Mouse (Mus musculus) E14TG2a.4 (cell line): ENCODE data around the gene Naa20.

Experiments used
- CTCF ChIP-seq: conservative IDR thresholded peaks from 2 replicates; pipeline ENCODE4 v1.5.1; 2014; ENCODE audit warnings: low read length
- POU5F1 ChIP-seq: IDR thresholded peaks from 2 replicates; pipeline ENCODE4 v1.6.1; 2014; ENCODE audit warnings: low read length, borderline replicate concordance

DNA sequence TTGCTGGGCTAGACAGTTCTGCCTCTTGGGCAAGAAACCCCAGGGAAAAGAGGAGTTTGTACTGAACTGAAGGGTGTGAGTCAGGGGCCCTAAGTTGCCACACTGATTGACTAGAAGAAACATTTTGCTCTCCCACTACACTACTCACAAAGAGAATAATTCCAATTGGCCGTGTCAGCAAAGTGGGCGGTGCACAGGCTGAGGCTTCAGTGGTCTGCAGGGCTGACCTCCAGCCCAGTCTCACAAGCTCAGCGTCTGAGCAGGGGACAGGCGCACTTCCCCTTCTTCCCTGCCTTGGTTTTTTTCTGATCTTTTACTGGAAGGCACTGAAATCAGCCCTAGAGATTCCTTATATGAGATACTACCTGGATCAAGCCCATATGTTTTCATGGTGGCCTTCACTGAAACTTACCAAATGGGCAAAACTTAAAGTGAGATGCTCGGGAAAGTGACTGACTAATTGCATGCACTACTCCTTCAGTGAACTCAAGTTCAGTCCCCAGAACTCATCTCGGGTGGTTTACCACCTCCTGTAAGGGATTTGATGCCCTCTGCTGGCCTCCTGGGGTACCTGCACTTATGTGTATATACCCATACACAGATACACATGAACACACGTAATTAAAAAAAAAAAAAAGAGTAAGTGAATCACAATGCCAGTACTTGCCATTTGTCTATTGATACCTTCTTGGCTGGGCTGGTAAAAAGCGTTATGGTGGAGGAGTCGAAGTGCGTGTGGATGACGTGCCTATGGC is 35.0 kb upstream of the Naa20 start:
- TF ChIP-seq CTCF: peak; percentile 60
- no peak for TF ChIP-seq POU5F1
